Mouse (Mus musculus) c-Kit-positive CD71-negative TER-119-negative erythroid progenitor cells, embryonic 14.5 days (primary cell): ENCODE results near the gene Psme3.

ENCODE experiments used
- DNase-seq: peaks from one replicate; pipeline ENCODE4 v3.0.0-alpha.2; 2013; ENCODE audit warnings: low read depth

Gene Psme3

GRCm38 (mm10) chr11:101315665-101316500 lies at the start of gene Psme3:
TSS of gene Psme3 (plus strand) at chr11:101316213.
- DNase-seq = peak; percentile 88

- no peak for DNase-seq
Measured at GRCm38 (mm10) chr11:101269577-101270116, 46.4 kb upstream of the Psme3 start.

GRCm38 (mm10) chr11:101272446-101272845 lies 43.6 kb upstream of the Psme3 start:
- no peak for DNase-seq

DNA sequence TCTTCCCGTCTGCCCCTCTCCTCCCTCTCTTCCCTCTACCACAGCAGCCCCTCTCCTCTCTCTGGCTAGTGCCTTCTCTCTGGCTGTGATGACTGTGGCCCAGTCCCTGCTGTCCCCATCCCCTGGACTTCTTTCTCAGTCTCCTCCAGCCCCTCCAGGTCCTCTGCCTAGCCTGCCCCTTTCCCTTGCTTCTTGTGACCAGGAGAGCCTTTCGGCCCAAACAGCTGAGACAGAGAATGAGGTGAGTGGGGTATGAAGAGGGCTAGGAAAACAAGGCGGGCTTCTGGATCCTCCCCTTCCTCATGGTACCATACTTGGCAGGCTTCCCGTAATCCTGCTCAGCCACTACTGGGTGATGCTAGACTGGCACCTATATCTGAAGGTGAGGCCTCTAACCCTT lies 40.7 kb upstream of the Psme3 start:
- no peak for DNase-seq

DNA sequence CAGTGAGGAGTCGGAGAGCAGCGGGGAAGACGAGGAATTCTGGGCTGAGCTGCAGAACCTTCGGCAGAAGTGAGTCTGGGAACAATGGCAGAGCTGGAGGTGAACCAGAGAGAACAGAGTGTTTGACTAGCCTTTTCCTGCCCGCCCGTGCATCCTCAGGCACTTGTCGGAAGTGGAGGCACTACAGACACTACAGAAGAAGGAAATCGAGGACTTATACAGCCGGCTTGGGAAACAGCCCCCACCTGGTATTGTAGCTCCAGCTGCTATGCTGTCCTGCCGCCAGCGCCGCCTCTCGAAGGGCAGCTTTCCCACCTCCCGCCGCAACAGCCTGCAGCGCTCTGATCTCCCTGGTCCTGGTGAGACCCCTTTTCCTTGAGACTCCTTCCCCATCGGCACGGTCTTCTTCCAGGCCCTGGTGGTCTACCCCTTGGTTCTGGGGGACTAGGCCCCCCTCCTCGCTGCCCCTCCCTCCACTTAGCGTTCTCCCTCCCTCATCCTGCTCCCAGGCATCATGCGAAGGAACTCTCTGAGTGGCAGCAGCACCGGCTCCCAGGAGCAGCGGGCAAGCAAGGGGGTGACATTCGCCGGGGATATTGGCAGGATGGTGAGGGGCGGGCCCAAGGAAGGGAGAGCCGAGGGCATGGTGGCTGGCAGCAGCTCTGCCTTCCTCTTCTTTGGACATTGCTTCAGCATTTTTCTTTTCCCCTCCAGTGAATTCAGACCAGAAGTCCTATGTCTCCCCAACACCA lies 39.5 kb upstream of the Psme3 start:
- DNase-seq = no peak

DNA sequence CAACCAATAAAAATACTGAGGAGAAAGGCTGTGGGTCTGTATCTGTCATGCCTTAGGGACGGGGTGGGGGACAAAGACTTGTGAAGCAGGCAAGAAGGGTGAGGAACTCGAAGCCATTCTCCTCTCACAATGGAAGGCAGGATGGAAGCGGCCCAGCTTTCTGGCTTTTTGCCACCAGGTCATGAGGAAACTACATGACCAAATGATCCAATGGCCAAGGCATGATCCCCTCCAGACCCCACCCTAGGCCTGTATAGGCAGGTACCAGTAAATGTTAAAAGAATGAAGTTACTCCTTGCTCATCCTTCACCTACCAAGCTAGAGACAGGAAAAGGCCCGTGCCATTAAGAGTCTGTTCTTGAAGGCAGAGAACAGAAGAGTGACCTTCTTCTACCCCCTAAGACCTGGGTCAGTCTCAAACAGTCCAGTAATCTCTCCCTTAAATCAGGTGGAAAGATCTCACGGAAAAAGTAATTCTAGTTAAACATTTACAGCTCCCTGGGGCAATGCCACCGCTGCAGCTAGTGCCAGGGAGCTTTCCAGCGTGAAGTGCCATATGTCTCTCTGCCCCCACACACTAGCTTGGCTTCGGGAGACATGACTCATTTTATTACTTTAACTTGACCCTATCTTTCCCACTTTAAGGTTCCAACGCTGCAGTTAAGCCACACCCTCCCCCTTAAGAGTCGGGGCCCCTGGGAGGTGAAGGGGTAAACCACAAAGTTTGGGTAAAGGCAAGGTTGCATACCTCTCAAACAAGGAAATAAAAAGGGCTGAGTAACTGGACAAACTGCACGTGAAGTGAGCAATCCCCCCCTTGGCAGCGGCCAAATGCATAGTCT lies 38.4 kb upstream of the Psme3 start:
- no peak for DNase-seq

DNA sequence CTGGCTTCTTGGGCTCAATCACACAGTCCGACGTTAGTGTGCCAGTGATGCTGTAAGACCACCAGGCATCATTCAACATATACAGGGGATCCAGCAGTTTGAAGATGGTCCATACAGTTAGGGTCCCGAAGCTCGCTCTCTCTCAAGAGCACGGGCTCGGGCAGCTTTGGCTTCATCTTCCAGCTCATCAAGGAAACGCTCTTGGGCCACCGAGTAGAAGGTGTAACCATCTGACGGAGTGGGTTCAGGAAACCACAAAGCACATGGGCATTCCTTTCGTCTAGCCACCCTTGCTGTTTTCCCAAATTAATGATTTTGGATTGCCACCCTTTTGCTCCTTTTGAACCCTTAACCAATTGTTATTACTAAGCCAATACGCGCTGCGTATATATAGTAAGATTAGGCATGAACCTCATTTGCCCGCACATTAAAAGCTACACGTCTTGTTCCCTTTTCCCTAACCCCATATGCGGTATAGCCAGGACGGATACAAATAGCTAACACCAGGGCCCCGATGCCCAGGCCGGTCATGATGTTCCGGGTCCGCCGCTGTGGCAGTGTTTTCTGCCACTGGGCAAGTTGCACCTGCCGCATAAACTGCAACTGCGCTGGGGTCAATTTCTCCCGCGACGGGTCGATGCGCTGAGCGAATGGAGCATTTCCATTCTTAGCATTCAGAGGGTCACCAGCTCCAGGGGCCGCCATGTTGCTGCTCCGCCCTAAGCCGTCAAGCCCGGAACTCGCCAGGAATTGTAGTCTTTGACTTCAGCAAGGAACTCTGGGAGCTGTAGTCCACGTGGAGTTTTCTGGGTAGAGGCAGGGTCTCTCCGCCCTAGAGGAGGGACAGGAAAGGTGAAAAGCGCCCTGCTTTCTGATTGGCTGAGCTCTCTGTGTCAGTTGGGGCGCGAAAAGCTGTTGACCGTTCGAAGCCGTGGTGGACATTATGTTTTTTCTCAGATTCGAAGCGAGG lies 37.5 kb upstream of the Psme3 start, which contains the start of the genes Cntd1 and Coa3:
Gene Cntd1 (plus strand): TSS at position 790 of the 970 bp plus-strand sequence.
Gene Coa3 (minus strand): TSS at position 892 of the 970 bp plus-strand sequence.
- peak; percentile 80 for DNase-seq

DNA sequence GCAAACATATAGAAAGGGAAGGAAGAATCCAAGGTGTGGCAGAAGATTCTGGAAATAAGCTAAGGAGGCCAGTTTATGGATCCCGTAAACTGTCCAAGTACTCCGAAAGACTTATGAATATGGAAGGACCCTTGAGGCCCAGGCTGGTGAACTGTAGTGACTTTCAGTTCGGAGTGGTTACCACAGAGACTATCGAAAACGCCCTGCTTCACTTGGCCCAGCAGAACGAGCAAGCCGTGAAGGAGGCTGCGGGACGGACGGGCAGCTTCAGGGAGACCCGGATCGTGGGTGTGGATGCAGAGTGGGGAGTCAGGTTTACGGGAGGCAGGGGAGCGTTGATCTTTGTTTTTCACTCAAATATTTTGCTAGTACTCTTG lies 36.8 kb upstream of the Psme3 start:
- no peak for DNase-seq

DNA sequence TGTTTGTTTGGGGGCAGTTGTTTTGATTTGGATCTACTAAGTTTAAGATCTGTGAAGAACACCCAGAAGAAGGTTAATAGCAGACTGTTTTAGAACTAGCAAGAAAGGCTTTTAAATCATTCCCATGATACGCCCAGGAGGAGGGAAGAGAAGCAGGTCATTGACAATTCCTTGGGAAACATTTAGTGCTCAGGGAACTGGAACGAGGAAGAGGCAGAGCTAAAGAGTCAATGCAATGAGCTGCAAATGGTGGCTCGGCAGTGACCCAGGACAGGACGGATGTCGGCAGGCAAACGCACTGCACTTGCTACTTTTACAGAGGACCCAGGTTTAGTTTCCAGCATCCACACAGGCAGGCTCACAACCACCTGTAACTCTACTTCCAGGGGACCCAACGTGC lies 35.2 kb upstream of the Psme3 start:
- no peak for DNase-seq

GRCm38 (mm10) chr11:101282896-101283295 lies 33.1 kb upstream of the Psme3 start:
- DNase-seq = no peak

DNA sequence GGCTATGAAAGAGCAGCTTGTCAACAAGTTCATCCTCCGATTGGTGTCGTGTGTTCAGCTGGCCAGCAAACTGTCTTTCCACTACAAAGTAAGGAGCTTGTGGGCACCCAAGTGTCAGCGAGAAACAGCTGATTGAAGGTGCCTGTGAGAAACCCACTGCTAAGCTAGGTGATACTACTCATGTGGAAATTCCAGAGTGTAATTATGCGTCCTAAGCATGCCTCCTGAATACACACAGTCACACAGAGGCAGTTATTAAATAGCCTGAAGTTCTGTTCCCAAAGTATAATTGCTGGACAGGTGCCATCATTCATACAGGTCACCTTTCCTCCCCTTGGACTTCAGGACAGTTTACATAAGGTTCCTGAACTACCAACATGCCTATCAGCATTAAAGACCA lies 32.2 kb upstream of the Psme3 start:
- no peak for DNase-seq

- no peak for DNase-seq
Measured at GRCm38 (mm10) chr11:101287306-101287705, 28.7 kb upstream of the Psme3 start.

DNA sequence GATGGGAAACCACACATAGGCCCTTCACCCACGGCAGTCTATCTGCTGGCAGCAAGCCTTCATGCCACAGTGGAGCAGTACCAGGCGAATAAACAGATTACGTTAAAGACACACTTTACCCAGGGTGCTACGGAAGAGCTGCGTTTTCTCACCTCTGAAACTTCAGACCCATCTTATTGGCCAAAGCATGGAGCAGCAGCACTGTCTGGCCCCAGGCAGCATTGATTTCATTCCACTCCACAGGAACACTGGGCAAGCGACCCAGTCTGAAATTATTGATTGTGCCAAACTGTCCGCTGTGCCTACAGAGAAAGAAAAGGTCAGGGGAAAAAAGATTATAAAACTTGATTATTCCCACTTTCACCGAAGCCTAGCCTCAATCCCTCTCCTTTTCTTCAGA lies 24.8 kb upstream of the Psme3 start:
- no peak for DNase-seq

- no peak for DNase-seq
Measured at GRCm38 (mm10) chr11:101295191-101295590, 20.8 kb upstream of the Psme3 start.

GRCm38 (mm10) chr11:101300881-101301280 lies 15.1 kb upstream of the Psme3 start:
- no peak for DNase-seq

DNA sequence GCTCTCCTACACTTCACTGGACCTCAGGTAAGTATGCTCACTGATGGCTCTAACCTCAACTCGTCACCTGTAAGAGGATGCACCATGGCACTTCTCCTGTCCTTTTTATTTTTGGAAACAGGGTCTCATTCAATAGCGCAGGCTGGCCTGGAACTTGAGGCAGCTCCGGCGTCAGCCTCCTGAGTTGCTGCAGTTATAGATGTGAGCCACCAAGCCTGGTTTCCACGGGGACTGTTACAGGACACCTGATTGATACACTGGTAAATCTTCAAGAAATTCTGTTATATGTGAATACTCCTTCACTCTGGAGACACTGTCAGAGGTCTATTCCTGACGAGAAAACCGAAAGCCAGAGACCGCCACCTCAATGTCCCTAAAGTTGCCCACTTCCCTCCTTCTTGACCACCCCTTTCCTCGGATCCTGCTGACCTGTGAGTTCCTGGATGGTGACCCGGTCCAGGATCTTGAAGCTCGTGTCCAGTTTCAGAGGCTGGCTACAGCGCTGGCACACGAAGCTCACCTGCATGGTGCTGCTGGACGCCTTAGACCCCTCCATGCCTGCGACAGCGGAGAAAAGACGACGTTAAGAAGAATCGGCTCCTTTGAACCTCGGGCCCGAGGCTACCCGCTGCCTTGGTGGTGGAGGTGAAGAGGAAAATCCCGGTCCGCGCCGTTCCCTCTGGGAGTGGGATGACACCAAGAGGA lies 14.6 kb upstream of the Psme3 start:
- no peak for DNase-seq

DNA sequence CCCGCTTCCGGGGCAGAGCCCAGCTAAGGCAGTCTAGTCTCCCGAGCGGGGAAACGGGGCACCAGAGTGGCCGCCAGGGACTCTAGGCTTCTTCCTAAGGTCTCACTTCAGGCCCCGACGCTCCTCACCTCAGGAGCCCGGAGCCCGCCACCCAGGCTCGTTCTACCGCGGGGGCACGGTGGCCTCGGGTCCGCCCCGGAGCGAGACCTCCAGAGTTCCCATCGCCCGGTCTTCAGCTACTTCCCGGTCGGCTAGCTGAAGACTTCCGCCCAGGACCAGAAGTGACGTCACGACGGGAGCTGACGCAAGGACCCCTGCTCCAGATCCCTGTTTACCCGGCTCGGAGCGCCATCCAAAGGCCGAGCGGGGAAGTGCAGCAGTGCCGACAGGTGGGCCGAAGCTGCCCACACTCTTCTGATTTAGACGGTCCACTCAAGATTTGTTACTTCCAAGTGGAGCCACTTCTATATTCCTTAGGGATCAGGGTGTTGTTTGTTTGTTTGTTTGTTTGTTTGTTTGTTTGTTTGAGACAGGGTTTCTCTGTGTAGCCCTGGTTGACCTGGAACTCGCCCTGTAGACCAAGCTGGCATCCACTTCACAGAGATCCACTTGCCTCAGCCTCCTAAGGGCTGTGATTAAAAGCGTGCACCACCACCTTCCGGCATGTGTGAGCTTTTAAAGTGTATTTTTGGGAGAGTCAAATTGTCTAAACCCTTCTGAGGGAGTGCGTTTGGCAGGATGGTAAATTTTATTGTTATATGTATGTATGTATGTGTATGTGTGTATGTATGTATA lies 13.8 kb upstream of the Psme3 start, which contains the start of gene Becn1:
Gene Becn1 (minus strand): TSS at position 283 of the 795 bp plus-strand sequence.
- peak; percentile 96 for DNase-seq

GRCm38 (mm10) chr11:101307744-101308143 lies 8.3 kb upstream of the Psme3 start:
- no peak for DNase-seq

DNA sequence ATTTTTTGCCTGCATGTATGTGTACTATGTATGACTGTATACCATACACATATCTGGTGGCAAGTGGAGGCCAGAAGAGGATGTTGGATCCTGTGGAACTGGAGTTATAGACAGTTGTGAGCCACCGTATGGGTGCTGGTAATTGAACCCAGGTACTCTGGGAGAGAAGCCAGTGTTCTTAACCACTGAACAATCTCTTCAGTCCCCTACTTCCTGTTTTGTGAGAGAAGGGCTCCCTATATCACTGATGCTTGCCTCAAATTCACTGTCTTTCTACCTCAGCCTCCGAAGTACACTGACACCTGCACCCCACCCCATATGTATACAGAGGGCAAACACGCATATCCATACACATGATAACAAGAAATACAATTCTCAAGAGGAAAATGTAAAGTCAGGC lies 4.9 kb upstream of the Psme3 start:
- DNase-seq = no peak
